16 mouse cellular contexts compared by ENCODE assay signal in genomic region chr5:97016842-97017577, GRCm38 (mm10). TPM values are rescaled to one million over a fixed set of nuclear protein-coding genes. Genes with fewer than 3 reads are reported as not detected.
DNase-seq lines count a peak whose midpoint lies in the region; ATAC-seq and TF ChIP-seq lines count a peak whose summit lies in the region.
"Had no signal": no experiment of that assay in that cellular context is flagged by ENCODE, and none has a peak within 500 bp of the region (broad histone marks: within the 10 kb centered on the region; RNA-seq: fewer than 3 reads in every experiment).

No protein-coding gene starts in this region.

- H3K4me1 ChIP-seq in intestine, embryonic 14.5 days (replicated peaks; ENCODE audit: control insufficient read depth, insufficient read depth, low read length), result no peaks in the 10 kb centered on the region
- no peaks in the 10 kb centered on the region for H3K4me1 ChIP-seq in intestine, postnatal 0 days (replicated peaks; ENCODE audit: control insufficient read depth, insufficient read depth, low read length)
- peaks cover 11 to 39% of the 10 kb centered on the region in 2 experiments for H3K4me1 ChIP-seq in MEL (ENCODE audit: control insufficient read depth in 1 of 2, insufficient read depth in 2 of 2, low read length in 2 of 2)
- H3K4me1 ChIP-seq in liver, embryonic 14.5 days (replicated peaks; ENCODE audit: control insufficient read depth in 2 of 2, insufficient read depth in 2 of 2, low read length in 1 of 2), result peaks cover 41 to 59% of the 10 kb centered on the region in 2 experiments
- H3K4me1 ChIP-seq: intestine, embryonic 15.5 days; stomach, embryonic 15.5 days had no signal

- TF ChIP-seq EP300 in MEL (IDR thresholded peaks at IDR 0.05; ENCODE audit: low read depth in 1 of 2, low read length in 2 of 2), result no peak
- peak; percentile 37 for TF ChIP-seq EP300 in liver, embryonic 14.5 days (IDR thresholded peaks at IDR 0.05; ENCODE audit: low read depth)

- no peak for ATAC-seq in intestine, embryonic 14.5 days (replicated peaks; ENCODE audit: low FRiP score, low TSS enrichment, low read depth)
- no peak for ATAC-seq in intestine, postnatal 0 days
- no peak for ATAC-seq in liver, embryonic 14.5 days (ENCODE audit: insufficient read depth)
- ATAC-seq: intestine, embryonic 15.5 days had no signal

- TF ChIP-seq POLR2A in MEL (IDR thresholded peaks at IDR 0.05; ENCODE audit: control insufficient read depth in 1 of 2, insufficient read depth in 1 of 2, low read depth in 1 of 2, low read length in 2 of 2, poor library complexity in 1 of 2), result no peak
- no peak for TF ChIP-seq POLR2A in brain, embryonic 14.5 days (IDR thresholded peaks at IDR 0.05; ENCODE audit: borderline replicate concordance, extremely low read depth, insufficient read depth, insufficient read length, poor library complexity, severe bottlenecking)

- no peak overlapping the region for H3K4me3 ChIP-seq in intestine, embryonic 14.5 days (ENCODE audit: low read depth, low read length)
- no peak overlapping the region for H3K4me3 ChIP-seq in intestine, postnatal 0 days (ENCODE audit: low read depth, low read length)
- no peak overlapping the region for H3K4me3 ChIP-seq in MEL (ENCODE audit: control insufficient read depth in 1 of 2, insufficient read depth in 1 of 2, low read depth in 2 of 2, low read length in 2 of 2)
- no peak overlapping the region for H3K4me3 ChIP-seq in liver, embryonic 14.5 days (ENCODE audit: insufficient read depth in 1 of 2, low read depth in 2 of 2, low read length in 2 of 2)
- H3K4me3 ChIP-seq: intestine, embryonic 15.5 days; left cerebral cortex, adult 2 months; stomach, embryonic 15.5 days had no signal

- intact Hi-C loops in gastrocnemius, postnatal 14 days (cut with DNase I; ENCODE audit: low total_unique reads), result no loop called here

- no peaks in the 10 kb centered on the region for H3K27me3 ChIP-seq in intestine, embryonic 14.5 days (replicated peaks; ENCODE audit: control insufficient read depth, insufficient read depth, low read length)
- no peaks in the 10 kb centered on the region for H3K27me3 ChIP-seq in intestine, postnatal 0 days (replicated peaks; ENCODE audit: control insufficient read depth, insufficient read depth, low read length)
- H3K27me3 ChIP-seq in MEL (ENCODE audit: control insufficient read depth in 1 of 2, insufficient read depth in 2 of 2, low read length in 2 of 2), result no peaks in the 10 kb centered on the region
- H3K27me3 ChIP-seq in liver, embryonic 14.5 days (ENCODE audit: control insufficient read depth, insufficient read depth, low read length), result no peaks in the 10 kb centered on the region
- H3K27me3 ChIP-seq: CH12.LX; intestine, embryonic 15.5 days; stomach, embryonic 15.5 days had no signal

- H3K79me2 ChIP-seq in MEL (ENCODE audit: control insufficient read depth, insufficient read depth, low read length, poor library complexity), result peaks cover 51% of the 10 kb centered on the region

- no peak for TF ChIP-seq RAD21 in MEL (IDR thresholded peaks at IDR 0.05; ENCODE audit: low read depth, low read length)

- no peaks in the 10 kb centered on the region for H3K36me3 ChIP-seq in intestine, embryonic 14.5 days (ENCODE audit: control insufficient read depth, insufficient read depth, low read length)
- no peaks in the 10 kb centered on the region for H3K36me3 ChIP-seq in intestine, postnatal 0 days (ENCODE audit: control insufficient read depth, insufficient read depth)
- H3K36me3 ChIP-seq in MEL (ENCODE audit: control insufficient read depth in 1 of 2, insufficient read depth in 2 of 2, low read length in 2 of 2), result peaks cover 0 to 43% of the 10 kb centered on the region in 2 experiments; a peak in 2 of 4 replicates
- peaks cover 17% of the 10 kb centered on the region for H3K36me3 ChIP-seq in liver, embryonic 14.5 days (replicated peaks; ENCODE audit: control insufficient read depth, insufficient read depth, low read depth)
- H3K36me3 ChIP-seq: intestine, embryonic 15.5 days; stomach, embryonic 15.5 days had no signal

- no peak overlapping the region for H3K9ac ChIP-seq in intestine, embryonic 14.5 days (ENCODE audit: low read length)
- no peak overlapping the region for H3K9ac ChIP-seq in intestine, postnatal 0 days (ENCODE audit: low read depth, low read length)
- H3K9ac ChIP-seq in MEL (ENCODE audit: control insufficient read depth, low read depth, low read length, poor library complexity, severe bottlenecking), result no peak overlapping the region
- no peak overlapping the region; the same call in 1 of the 2 replicates for H3K9ac ChIP-seq in liver, embryonic 14.5 days (replicated peaks)
- H3K9ac ChIP-seq: intestine, embryonic 15.5 days; stomach, embryonic 15.5 days had no signal

- WGBS in intestine, embryonic 14.5 days, result 81% methylated on average over 9 of the region's 9 CpGs
- 78% methylated on average over 9 of the region's 9 CpGs for WGBS in intestine, postnatal 0 days
- WGBS in liver, embryonic 14.5 days (ENCODE audit: insufficient replicate concordance), result 71% methylated on average over 9 of the region's 9 CpGs

- H3K9me3 ChIP-seq in intestine, embryonic 14.5 days (ENCODE audit: control insufficient read depth, low read length), result no peaks in the 10 kb centered on the region
- no peaks in the 10 kb centered on the region for H3K9me3 ChIP-seq in intestine, postnatal 0 days (ENCODE audit: control insufficient read depth)
- H3K9me3 ChIP-seq in MEL (replicated peaks; ENCODE audit: insufficient read depth, low read length), result no peaks in the 10 kb centered on the region
- H3K9me3 ChIP-seq in liver, embryonic 14.5 days (ENCODE audit: control insufficient read depth, low read length), result no peaks in the 10 kb centered on the region
- H3K9me3 ChIP-seq: intestine, embryonic 15.5 days; stomach, embryonic 15.5 days had no signal

- H3K27ac ChIP-seq in intestine, embryonic 14.5 days (ENCODE audit: low read depth), result no peak overlapping the region
- no peak overlapping the region for H3K27ac ChIP-seq in intestine, postnatal 0 days (ENCODE audit: low read depth, low read length)
- H3K27ac ChIP-seq in MEL (ENCODE audit: control insufficient read depth, low read depth, low read length), result peak overlapping the region; percentile 39
- H3K27ac ChIP-seq in liver, embryonic 14.5 days, result peak overlapping the region; percentile 19; the same call in 1 of the 2 replicates
- H3K27ac ChIP-seq: intestine, embryonic 15.5 days; left cerebral cortex, adult 2 months; macrophage; stomach, embryonic 15.5 days had no signal

- no peak overlapping the region for H3K4me2 ChIP-seq in intestine, embryonic 14.5 days (ENCODE audit: low read length)
- H3K4me2 ChIP-seq in intestine, postnatal 0 days (replicated peaks; ENCODE audit: low read depth), result no peak overlapping the region
- H3K4me2 ChIP-seq in liver, embryonic 14.5 days (ENCODE audit: low read depth), result no peak overlapping the region
- H3K4me2 ChIP-seq: intestine, embryonic 15.5 days; stomach, embryonic 15.5 days had no signal

- no peak for TF ChIP-seq CTCF in intestine, postnatal 0 days (IDR thresholded peaks at IDR 0.05; ENCODE audit: low read depth)
- TF ChIP-seq CTCF in MEL (IDR thresholded peaks at IDR 0.05 in 2 of 3, conservative IDR thresholded peaks at IDR 0.05 in 1 of 3; ENCODE audit: control insufficient read depth in 1 of 3, insufficient read depth in 1 of 3, low read depth in 2 of 3, low read length in 3 of 3, poor library complexity in 1 of 3, severe bottlenecking in 1 of 3), result no peak
- TF ChIP-seq CTCF in brain, embryonic 14.5 days (IDR thresholded peaks at IDR 0.05; ENCODE audit: borderline replicate concordance, extremely low read depth, insufficient read depth, insufficient read length), result no peak
- no peak for TF ChIP-seq CTCF in liver, embryonic 14.5 days (IDR thresholded peaks at IDR 0.05; ENCODE audit: low read depth)

- DNase-seq in intestine, embryonic 14.5 days (ENCODE audit: low spot score), result peak; percentile 44
- no peak for DNase-seq in MEL (ENCODE audit: low read depth, low spot score)
- DNase-seq in brain, embryonic 14.5 days (ENCODE audit: low read depth), result peak; percentile 58
- no peak for DNase-seq in liver, embryonic 14.5 days (ENCODE audit: low read depth in 3 of 3, low spot score in 3 of 3)
- DNase-seq in gastrocnemius, postnatal 14 days, result no peak
- DNase-seq in gastrocnemius, postnatal 25 days, result no peak
- DNase-seq: adrenal gland, postnatal 14 days; embryo, embryonic 11 days; gastrocnemius, postnatal 36 days; kidney, postnatal 25 days had no signal

TF ChIP-seq in MEL, 35 proteins besides CTCF, POLR2A, EP300 and RAD21:
- TF ChIP-seq ZC3H11A (IDR thresholded peaks at IDR 0.05; ENCODE audit: low read depth, low read length), result no peak
- no peak for TF ChIP-seq ETS1 (IDR thresholded peaks at IDR 0.05; ENCODE audit: low read depth, low read length)
- no peak for TF ChIP-seq ZNF384 (IDR thresholded peaks at IDR 0.05; ENCODE audit: low read depth, low read length)
- 0 out of 2 replicates have a peak, but pooled peaks have one; percentile 6 for TF ChIP-seq GATA1 (IDR thresholded peaks at IDR 0.05; ENCODE audit: low read depth, low read length)
- no peak for TF ChIP-seq MYB (IDR thresholded peaks at IDR 0.05; ENCODE audit: low read depth, low read length)
- TF ChIP-seq TCF12 (IDR thresholded peaks at IDR 0.05; ENCODE audit: low read depth, low read length), result peak; percentile 36; the same call in 1 of the 2 replicates
- TF ChIP-seq CHD2 (IDR thresholded peaks at IDR 0.05; ENCODE audit: low read length), result no peak
- no peak for TF ChIP-seq TAL1 (IDR thresholded peaks at IDR 0.05; ENCODE audit: low read length)

RNA-seq across cellular contexts. Expression of gene Bmp2k, which starts 19.5 kb away (rescaled TPM):
- 14.7 and 15.7 TPM in 2 replicates for polyA plus RNA-seq in intestine, embryonic 14.5 days (2014; fragmentation: Nextera tagmentation; extraction: Ambion mirVana)
- 21.2 and 23.8 TPM in 2 replicates for polyA plus RNA-seq in intestine, postnatal 0 days (2015; fragmentation: Nextera tagmentation; extraction: Ambion mirVana)
- total RNA-seq in MEL (2012; rRNA removed), result 10.8 and 11.2 TPM in 2 replicates
- 10 to 100 TPM in 1 of 2 experiments, not detected in 1; 16.3 TPM for polyA plus RNA-seq in MEL (2012; ENCODE audit: insufficient read depth in 1 of 2, insufficient read length in 2 of 2, low read depth in 1 of 2, low replicate concordance in 2 of 2, missing spikeins in 1 of 2)
- 8.7 and 12.8 TPM in 2 replicates for polyA plus RNA-seq in brain, embryonic 14.5 days (2012; rRNA removed)
- polyA plus RNA-seq in liver, embryonic 14.5 days (2012; rRNA removed), result 10.6 and 14.0 TPM in 2 replicates
- polyA plus RNA-seq in liver, embryonic 14.5 days (2014; fragmentation: Nextera tagmentation; extraction: Ambion mirVana), result 30.2 and 34.3 TPM in 2 replicates
- total RNA-seq in gastrocnemius, postnatal 14 days (2021), result 10 to 100 TPM; 10.5 to 11.3 TPM
- 1 to 10 TPM; 8.0 to 9.1 TPM for total RNA-seq in gastrocnemius, postnatal 25 days (2021)

Comparison
In these comparisons a context has a peak if more than half of its experiments do, and no peak if none do; other contexts are left out.
1. DNase-seq: peak in intestine, embryonic 14.5 days (single experiment) and brain, embryonic 14.5 days (single experiment); none in MEL (single experiment), liver, embryonic 14.5 days (0 of 3), gastrocnemius, postnatal 14 days (single experiment) and gastrocnemius, postnatal 25 days (single experiment).
2. H3K27ac ChIP-seq: peak in MEL (single experiment) and liver, embryonic 14.5 days (single experiment); none in intestine, embryonic 14.5 days (single experiment) and intestine, postnatal 0 days (single experiment).